Mouse (Mus musculus): ENCODE measurements around the gene Relch. TPM values are rescaled to one million over a fixed set of nuclear protein-coding genes. Genes with fewer than 3 reads are reported as not detected.

The Relch gene
- polyA plus RNA-seq (2016; fragmentation: Nextera tagmentation; extraction: Ambion mirVana) = 22.2 and 23.2 TPM in 2 replicates

DNA sequence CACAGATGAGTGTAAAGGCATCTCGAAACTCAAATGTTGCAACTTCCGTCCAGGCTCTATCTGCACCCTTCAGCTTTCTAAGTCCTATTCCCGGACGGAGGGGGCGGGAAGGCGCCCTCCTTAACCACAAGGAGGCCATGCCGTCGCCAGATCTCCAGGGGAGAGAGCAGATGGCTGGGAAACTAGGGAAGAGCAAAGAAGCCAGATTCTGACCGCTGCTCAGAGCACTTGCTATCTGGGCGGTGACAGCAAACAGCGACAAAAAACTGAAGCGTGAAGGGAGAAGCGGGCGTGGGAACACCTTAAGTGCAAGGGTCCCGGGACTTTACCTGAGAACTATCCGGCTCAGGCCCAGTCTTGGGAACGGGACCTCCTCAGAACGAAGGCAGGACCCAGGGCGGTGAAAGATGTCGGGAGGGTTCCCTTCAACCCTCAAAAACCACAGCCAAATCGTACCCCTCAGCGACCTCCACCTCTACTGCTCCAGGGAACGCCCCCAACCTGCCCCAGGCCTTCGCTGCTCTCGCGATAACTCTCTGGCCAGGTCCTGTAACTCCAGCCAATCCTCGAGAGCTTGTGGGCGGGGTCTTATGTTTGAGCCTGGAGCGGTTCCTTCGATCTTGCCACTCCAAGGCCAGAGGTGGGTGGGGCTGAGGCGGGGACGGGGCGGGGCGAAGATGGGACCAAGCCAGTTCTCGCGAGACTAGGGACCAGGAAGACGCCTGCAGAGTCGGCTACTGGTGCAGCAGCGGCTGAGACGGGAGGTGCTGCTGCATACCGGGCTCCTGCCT is at the start of gene Relch, which contains the start of gene Pign:
Gene Relch, plus strand, starts transcription at position 691 of the 791 bp plus-strand sequence.
Gene Pign, minus strand, starts transcription at position 507 of the 791 bp plus-strand sequence.
- Histone ChIP-seq H3K27ac (replicated peaks) (peak within 1 kb of the TSS; percentile 84), H3K4me1 (peaks cover 28% of the 10 kb centered on the region), H3K9me3 (no peaks in the 10 kb centered on the region), H3K36me3 (replicated peaks) (peaks cover 3% of the 10 kb centered on the region; the same call in 1 of the 2 replicates), H3K27me3 (replicated peaks; ENCODE audit: low read depth, poor library complexity, severe bottlenecking) (no peaks in the 10 kb centered on the region), H3K4me3 (peak within 1 kb of the TSS; percentile 87)
- WGBS = under 1% methylated on average over 41 of the region's 41 CpGs
- peak; percentile 99 for DNase-seq (ENCODE audit: low spot score)

DNA sequence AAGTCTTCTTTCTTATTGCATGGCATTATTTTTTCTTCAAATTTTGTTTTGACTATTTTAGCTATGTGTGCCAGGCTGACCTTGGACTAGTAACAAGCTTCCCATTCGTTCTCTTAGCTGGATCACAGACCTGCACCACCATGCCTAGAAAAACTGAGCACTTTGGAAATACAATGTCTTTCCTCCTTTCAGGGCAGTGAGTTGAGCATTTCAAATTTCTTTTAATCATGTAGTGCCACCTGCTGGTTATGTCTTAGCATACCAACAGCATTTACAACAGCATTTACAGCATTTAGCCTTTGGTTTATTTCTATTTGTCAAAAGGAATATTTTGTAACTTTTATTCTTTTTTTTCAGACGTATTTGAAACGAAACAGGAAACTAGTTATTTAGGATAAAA is 33.2 kb upstream of the Relch start:
- 45% methylated on average over 3 of the region's 3 CpGs for WGBS
- H3K9me3 ChIP-seq = no peaks in the 10 kb centered on the region
- H3K27me3 ChIP-seq (replicated peaks; ENCODE audit: low read depth, poor library complexity, severe bottlenecking) = no peaks in the 10 kb centered on the region
- 0 out of 2 replicates have a peak, but pooled peaks cover 2% of the 10 kb centered on the region for H3K36me3 ChIP-seq (replicated peaks)
- no peak overlapping the region for H3K4me3 ChIP-seq
- no peak overlapping the region for H3K27ac ChIP-seq (replicated peaks)
- no peaks in the 10 kb centered on the region for H3K4me1 ChIP-seq
- no peak for DNase-seq (ENCODE audit: low spot score)

- WGBS = 90% methylated on average over 3 of the region's 3 CpGs
- Histone ChIP-seq H3K4me1 (no peaks in the 10 kb centered on the region), H3K27me3 (replicated peaks; ENCODE audit: low read depth, poor library complexity, severe bottlenecking) (no peaks in the 10 kb centered on the region), H3K36me3 (replicated peaks) (peaks cover 28% of the 10 kb centered on the region), H3K9me3 (no peaks in the 10 kb centered on the region), H3K4me3 (no peak overlapping the region), H3K27ac (replicated peaks) (no peak overlapping the region)
- DNase-seq (ENCODE audit: low spot score) = no peak
Observed at GRCm38 (mm10) chr1:105644093-105644492, 19.6 kb upstream of the Relch start.

DNA sequence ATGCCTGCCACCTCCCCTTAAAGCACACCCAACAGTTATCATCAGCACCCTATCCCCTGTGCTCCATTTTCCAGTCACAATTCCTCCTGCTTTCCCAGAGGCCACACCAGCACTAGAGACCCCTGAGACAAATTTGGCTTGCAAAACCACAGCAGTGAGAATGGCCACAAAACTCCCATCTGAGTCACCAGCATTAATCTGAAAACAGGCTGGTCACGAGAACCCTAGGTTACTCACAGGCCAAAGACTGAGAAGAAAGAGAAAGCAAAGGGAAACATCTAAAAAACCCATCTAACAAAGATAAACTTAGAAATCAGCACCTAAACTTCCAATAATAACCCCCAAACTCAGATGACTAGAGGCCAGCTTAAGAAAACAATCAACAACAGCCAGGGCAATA is 13.0 kb upstream of the Relch start:
- no peaks in the 10 kb centered on the region for H3K4me1 ChIP-seq
- H3K27me3 ChIP-seq (replicated peaks; ENCODE audit: low read depth, poor library complexity, severe bottlenecking) = no peaks in the 10 kb centered on the region
- 92% methylated on average over 1 of the region's 1 CpGs for WGBS
- no peak for DNase-seq (ENCODE audit: low spot score)
- H3K36me3 ChIP-seq (replicated peaks) = peaks cover 24% of the 10 kb centered on the region
- no peaks in the 10 kb centered on the region for H3K9me3 ChIP-seq
- H3K4me3 ChIP-seq = no peak overlapping the region
- H3K27ac ChIP-seq (replicated peaks) = no peak overlapping the region

DNA sequence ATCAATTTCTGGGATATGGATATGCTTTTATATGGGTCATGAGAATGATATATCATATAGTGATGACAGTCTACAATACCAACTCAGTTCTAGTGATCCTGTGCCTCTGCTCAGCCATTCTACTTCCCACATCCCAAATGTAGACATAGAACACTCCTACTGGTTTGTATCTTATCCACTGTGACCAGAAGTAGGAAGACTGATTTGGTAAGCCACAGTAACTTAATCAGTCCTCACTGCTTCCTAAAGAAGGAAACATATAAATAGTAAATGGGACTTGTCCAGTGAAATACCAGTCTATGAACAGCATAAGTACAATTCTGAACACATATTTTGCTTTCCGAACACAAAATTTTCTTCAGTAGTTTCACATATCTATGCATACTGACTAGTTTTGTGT is 9.7 kb upstream of the Relch start:
- Histone ChIP-seq H3K4me3 (no peak overlapping the region), H3K27ac (replicated peaks) (no peak overlapping the region), H3K27me3 (replicated peaks; ENCODE audit: low read depth, poor library complexity, severe bottlenecking) (no peaks in the 10 kb centered on the region), H3K4me1 (no peaks in the 10 kb centered on the region), H3K9me3 (no peaks in the 10 kb centered on the region), H3K36me3 (replicated peaks) (peaks cover 23% of the 10 kb centered on the region)
- whole genome bisulfite sequencing = 97% methylated on average over 1 of the region's 1 CpGs
- DNase-seq (ENCODE audit: low spot score) = no peak

DNA sequence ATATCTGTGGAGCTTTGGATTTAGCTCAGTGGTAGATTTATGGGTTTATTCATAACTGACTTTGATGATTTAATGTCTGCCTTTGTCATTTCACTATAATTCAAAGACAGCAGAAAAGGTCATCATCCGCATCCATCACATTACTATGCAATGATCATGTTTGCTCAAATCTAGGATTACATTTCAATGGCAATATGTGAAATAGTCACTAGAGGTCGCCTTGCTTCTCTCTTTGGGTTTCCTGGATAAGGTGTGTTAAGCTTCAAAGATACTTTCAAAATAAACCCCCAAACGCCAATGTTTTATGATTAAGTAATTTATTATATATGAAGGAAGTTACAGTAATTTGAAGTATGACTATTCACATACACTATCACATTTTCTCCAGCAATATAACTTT is 3.6 kb upstream of the Relch start:
- no peak for DNase-seq (ENCODE audit: low spot score)
- H3K27me3 ChIP-seq (replicated peaks; ENCODE audit: low read depth, poor library complexity, severe bottlenecking) = no peaks in the 10 kb centered on the region
- no peak overlapping the region for H3K27ac ChIP-seq (replicated peaks)
- 17% methylated on average over 3 of the region's 3 CpGs for WGBS
- H3K36me3 ChIP-seq (replicated peaks) = peaks cover 12% of the 10 kb centered on the region
- no peak overlapping the region for H3K4me3 ChIP-seq
- peaks cover 20% of the 10 kb centered on the region for H3K4me1 ChIP-seq
- no peaks in the 10 kb centered on the region for H3K9me3 ChIP-seq

DNA sequence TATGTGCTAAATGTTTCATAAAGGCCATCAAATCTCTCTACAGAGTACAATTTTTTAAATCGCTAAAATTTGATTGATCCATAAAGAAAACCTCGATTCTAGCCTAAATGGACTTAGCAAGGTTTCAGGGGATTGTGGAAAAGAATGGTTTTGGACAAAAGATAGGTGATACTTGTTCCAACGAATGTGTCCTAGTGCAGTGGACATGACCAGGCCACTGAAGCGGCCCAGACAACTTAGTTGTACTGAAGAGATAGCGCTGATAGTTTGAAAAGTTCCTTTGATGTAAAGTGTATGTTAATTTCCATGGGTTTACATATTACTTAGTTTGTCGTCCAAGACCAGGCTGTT is 866 bp upstream of the Relch start:
- peak overlapping the region; percentile 84 for H3K27ac ChIP-seq (replicated peaks)
- peaks cover 28% of the 10 kb centered on the region for H3K4me1 ChIP-seq
- no peaks in the 10 kb centered on the region for H3K9me3 ChIP-seq
- 11% methylated on average over 6 of the region's 6 CpGs for WGBS
- no peak for DNase-seq (ENCODE audit: low spot score)
- H3K27me3 ChIP-seq (replicated peaks; ENCODE audit: low read depth, poor library complexity, severe bottlenecking) = no peaks in the 10 kb centered on the region
- peak overlapping the region; percentile 87 for H3K4me3 ChIP-seq
- peaks cover 3% of the 10 kb centered on the region; the same call in 1 of the 2 replicates for H3K36me3 ChIP-seq (replicated peaks)

DNA sequence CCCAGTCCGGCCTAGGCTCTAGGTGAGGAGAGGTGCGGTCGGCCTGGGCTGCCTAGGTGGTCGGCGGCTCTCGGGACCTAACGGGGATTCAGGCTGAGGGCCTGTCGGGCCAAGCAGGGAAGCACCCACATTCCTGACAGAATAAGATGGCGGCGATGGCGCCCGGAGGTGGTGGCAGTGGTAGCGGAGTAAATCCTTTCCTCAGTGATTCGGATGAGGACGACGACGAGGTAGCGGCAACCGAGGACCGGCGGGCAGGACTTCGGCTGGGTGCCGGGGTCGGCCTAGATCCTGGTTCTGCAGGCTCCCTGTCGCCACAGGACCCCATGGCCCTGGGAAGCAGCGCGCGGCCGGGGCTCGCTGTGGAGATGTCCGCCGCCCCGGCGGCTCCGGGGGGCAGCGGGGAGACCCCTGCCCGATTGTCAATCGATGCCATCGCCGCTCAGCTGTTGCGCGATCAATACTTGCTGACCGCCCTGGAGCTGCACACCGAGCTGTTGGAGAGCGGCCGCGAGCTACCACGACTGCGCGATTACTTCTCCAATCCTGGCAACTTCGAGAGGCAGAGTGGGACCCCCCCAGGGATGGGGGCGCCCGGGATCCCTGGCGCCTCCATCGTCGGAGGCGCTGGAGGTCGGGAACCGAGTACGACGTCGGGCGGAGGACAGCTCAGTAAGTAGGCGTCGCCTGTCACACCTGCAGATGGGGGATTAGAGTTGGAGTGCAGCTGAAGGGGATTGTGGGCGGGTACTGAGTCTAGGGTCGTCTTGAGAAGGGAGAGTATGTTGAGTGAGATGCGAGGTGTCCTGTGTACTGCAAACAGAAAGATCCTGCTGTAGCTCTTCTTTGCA is 526 bp downstream of the Relch start:
- Histone ChIP-seq H3K36me3 (replicated peaks) (peaks cover 3% of the 10 kb centered on the region; the same call in 1 of the 2 replicates), H3K4me3 (peak overlapping the region; percentile 87), H3K27me3 (replicated peaks; ENCODE audit: low read depth, poor library complexity, severe bottlenecking) (no peaks in the 10 kb centered on the region), H3K4me1 (peaks cover 28% of the 10 kb centered on the region), H3K9me3 (no peaks in the 10 kb centered on the region), H3K27ac (replicated peaks) (peak overlapping the region; percentile 82)
- under 1% methylated on average over 68 of the region's 68 CpGs for WGBS
- DNase-seq (ENCODE audit: low spot score) = peak; percentile 32

DNA sequence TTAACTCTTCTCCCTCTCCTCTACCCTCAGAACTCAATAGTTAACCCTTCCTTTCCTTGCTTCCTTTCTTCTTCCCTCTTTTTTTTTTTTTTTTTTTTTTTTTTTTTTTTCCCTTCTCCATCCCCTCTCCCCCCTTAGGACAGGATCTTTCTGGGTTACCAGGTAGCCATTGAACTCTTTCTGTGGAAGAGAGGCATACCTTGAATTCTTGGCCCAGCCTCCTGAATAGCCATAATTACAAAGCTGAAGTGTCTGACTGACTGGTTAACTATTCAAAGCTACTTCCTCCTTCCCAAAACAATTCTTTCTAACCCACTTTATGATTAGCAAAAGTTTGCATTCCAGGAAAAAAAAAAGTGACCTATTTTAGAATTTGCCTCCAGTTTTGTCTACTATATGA is 6.0 kb downstream of the Relch start:
- no peak for DNase-seq (ENCODE audit: low spot score)
- H3K27me3 ChIP-seq (replicated peaks; ENCODE audit: low read depth, poor library complexity, severe bottlenecking) = no peaks in the 10 kb centered on the region
- no peaks in the 10 kb centered on the region for H3K9me3 ChIP-seq

DNA sequence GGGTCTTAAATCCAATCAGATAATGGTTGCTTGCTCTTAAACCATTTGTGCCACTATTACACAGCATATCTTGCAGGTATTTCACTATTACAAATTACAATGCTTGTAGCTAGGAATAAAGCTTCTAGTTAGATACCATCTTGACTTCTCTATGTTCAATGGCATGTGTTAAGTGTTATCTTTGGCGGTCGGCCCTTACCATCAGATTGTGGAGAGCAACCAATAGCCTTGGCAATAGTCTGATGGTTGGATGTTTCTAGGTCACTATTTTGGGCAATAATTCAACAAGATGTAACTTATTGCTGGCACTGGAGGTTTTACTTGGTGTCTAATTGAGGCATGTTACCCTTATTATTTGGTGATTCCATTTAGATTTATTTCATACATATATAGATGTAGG is 11.1 kb downstream of the Relch start:
- no peaks in the 10 kb centered on the region for H3K4me1 ChIP-seq
- H3K27ac ChIP-seq (replicated peaks) = no peak overlapping the region
- peaks cover 10% of the 10 kb centered on the region; the same call in 1 of the 2 replicates for H3K36me3 ChIP-seq (replicated peaks)
- H3K4me3 ChIP-seq = no peak overlapping the region
- DNase-seq (ENCODE audit: low spot score) = no peak
- H3K27me3 ChIP-seq (replicated peaks; ENCODE audit: low read depth, poor library complexity, severe bottlenecking) = no peaks in the 10 kb centered on the region
- no peaks in the 10 kb centered on the region for H3K9me3 ChIP-seq
- 90% methylated on average over 2 of the region's 2 CpGs for WGBS

More for the DNA sequence above, 6.0 kb downstream of the Relch start:
- no peak overlapping the region for H3K27ac ChIP-seq (replicated peaks)
- H3K36me3 ChIP-seq (replicated peaks) = peaks cover 3% of the 10 kb centered on the region; the same call in 1 of the 2 replicates
- peaks cover 10% of the 10 kb centered on the region for H3K4me1 ChIP-seq
- H3K4me3 ChIP-seq = no peak overlapping the region

- DNase-seq (ENCODE audit: low spot score) = peak; percentile 14
- no peak overlapping the region for H3K4me3 ChIP-seq
- H3K27ac ChIP-seq (replicated peaks) = no peak overlapping the region
- WGBS = 79% methylated on average over 1 of the region's 1 CpGs
- H3K27me3 ChIP-seq (replicated peaks; ENCODE audit: low read depth, poor library complexity, severe bottlenecking) = no peaks in the 10 kb centered on the region
- peaks cover 13% of the 10 kb centered on the region; the same call in 1 of the 2 replicates for H3K36me3 ChIP-seq (replicated peaks)
- H3K9me3 ChIP-seq = no peaks in the 10 kb centered on the region
- no peaks in the 10 kb centered on the region for H3K4me1 ChIP-seq
Observed at GRCm38 (mm10) chr1:105680587-105680986, 16.9 kb downstream of the Relch start.

GRCm38 (mm10) chr1:105685501-105685900 is 21.8 kb downstream of the Relch start:
- H3K36me3 ChIP-seq (replicated peaks) = peaks cover 6% of the 10 kb centered on the region; the same call in 1 of the 2 replicates
- H3K4me3 ChIP-seq = no peak overlapping the region
- WGBS = 92% methylated on average over 3 of the region's 3 CpGs
- H3K27me3 ChIP-seq (replicated peaks; ENCODE audit: low read depth, poor library complexity, severe bottlenecking) = no peaks in the 10 kb centered on the region
- H3K4me1 ChIP-seq = no peaks in the 10 kb centered on the region
- DNase-seq (ENCODE audit: low spot score) = no peak
- H3K9me3 ChIP-seq = no peaks in the 10 kb centered on the region
- no peak overlapping the region for H3K27ac ChIP-seq (replicated peaks)
